Mouse (Mus musculus) ES-Bruce4 (cell line): ENCODE measurements around the gene Elfn2.

Source experiments
- EP300 ChIP-seq: IDR thresholded peaks from 2 replicates; pipeline ENCODE4 v1.6.1; 2011; ENCODE audit warnings: low read depth, low read length; ENCODE audit not compliant: insufficient read depth
- POLR2A ChIP-seq: IDR thresholded peaks from one replicate; pipeline ENCODE4 v1.8.1; 2011; ENCODE audit warnings: low read length; ENCODE audit not compliant: insufficient read depth

DNA sequence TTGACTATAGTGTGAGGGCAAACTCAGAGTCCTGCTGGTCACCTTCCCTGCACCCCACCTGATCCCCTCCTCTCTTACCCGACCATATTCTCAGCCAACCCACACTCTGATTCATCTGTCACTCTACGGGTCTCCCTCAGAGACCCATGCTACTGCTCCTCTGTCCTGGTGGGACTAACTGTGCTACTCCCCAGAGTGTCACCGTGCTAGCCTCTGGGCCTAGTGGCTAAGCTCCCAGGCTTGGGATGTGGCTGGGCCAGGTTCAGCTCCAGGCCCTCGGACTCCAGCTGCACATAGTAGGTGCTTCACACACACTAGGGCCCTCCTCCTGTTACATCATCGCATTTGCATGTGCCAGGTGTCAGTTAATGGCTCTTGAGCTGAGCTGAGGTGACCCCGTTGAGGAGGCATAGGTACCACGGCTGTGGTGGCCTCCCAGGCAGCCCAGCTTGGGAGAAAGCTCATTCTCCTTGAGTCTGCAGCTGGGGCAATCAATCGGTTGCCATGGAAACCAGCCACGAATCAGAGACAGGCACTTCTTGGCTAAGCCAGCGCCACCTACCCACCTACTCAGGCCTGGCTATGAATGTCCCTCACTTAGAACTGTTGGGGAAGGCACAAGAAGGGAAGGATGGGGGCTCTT lies 84.4 kb downstream of the Elfn2 start:
- no peak for TF ChIP-seq EP300
- TF ChIP-seq POLR2A, result no peak
